ENCODE assay signal across 7 mouse cellular contexts in the genomic region with DNA sequence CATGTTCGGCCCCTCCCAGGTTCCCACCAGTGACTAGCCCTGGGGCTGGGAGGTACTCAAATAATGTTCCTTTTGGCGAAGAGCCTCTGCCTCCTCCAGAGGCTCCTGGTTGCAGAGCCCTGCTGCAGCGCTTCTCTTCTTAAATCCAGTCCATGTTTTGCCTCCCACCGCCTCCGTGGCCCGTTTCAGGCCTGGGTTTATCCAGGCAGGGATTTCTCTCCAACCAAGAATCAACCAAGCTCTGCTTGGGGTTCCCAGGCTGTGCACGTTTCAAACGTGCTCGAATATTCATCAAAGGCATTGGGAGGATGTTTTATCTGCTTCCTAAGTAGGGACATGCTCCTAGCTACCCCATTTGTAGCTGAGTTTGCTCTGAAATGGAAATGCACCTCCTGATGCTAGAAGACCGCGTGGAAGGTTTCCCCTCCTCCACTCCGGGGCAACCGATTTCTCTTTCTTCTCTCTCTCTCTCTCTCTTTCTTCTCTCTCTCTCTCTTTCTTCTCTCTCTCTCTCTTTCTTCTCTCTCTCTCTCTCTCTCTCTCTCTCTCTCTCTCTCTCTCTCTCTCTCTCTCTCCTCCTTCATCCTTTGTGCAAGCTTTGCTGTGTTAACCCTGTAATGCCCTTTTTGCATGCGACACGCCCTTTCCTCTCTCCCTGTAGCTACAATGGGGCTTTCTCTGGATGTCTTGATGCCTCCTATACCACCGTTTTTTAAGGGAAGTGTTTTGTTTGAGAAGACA. TPM values are rescaled to one million over a fixed set of nuclear protein-coding genes. Genes with fewer than 3 reads are reported as not detected.
A peak's percentile ranks its signal among the peaks of the same experiment; 100 is the strongest.
DNase-seq lines count a peak whose midpoint lies in the region; ATAC-seq and TF ChIP-seq lines count a peak whose summit lies in the region.

No protein-coding gene starts in this region.

- under 1% methylated on average over 16 of the region's 16 CpGs for WGBS in intestine, postnatal 0 days
- 1% methylated on average over 16 of the region's 16 CpGs for WGBS in midbrain, embryonic 12.5 days
- WGBS in small intestine, adult 2 months: 2% methylated on average over 16 of the region's 16 CpGs

- H3K9me3 ChIP-seq in intestine, postnatal 0 days (ENCODE audit: control insufficient read depth): no peaks in the 10 kb centered on the region
- H3K9me3 ChIP-seq in midbrain, embryonic 12.5 days: 0 out of 2 replicates have a peak, but pooled peaks cover 7% of the 10 kb centered on the region

- no peak overlapping the region for H3K27ac ChIP-seq in intestine, postnatal 0 days (ENCODE audit: low read depth, low read length)
- peak overlapping the region; percentile 95 for H3K27ac ChIP-seq in midbrain, embryonic 12.5 days (replicated peaks)
- no peak overlapping the region for H3K27ac ChIP-seq in small intestine, adult 2 months (ENCODE audit: insufficient read depth, low read depth, low read length)

- peak overlapping the region; percentile 65 for H3K4me2 ChIP-seq in intestine, postnatal 0 days (replicated peaks; ENCODE audit: low read depth)
- peak overlapping the region; percentile 54 for H3K4me2 ChIP-seq in midbrain, embryonic 12.5 days (replicated peaks)

- H3K4me3 ChIP-seq in intestine, postnatal 0 days (ENCODE audit: low read depth, low read length): peak overlapping the region; percentile 46
- H3K4me3 ChIP-seq in midbrain, embryonic 12.5 days: peak overlapping the region; percentile 40
- H3K4me3 ChIP-seq in small intestine, adult 2 months (ENCODE audit: low read depth, low read length): peak overlapping the region; percentile 48

- no peaks in the 10 kb centered on the region for H3K36me3 ChIP-seq in intestine, postnatal 0 days (ENCODE audit: control insufficient read depth, insufficient read depth)
- no peaks in the 10 kb centered on the region for H3K36me3 ChIP-seq in midbrain, embryonic 12.5 days
- no peaks in the 10 kb centered on the region for H3K36me3 ChIP-seq in small intestine, adult 2 months (ENCODE audit: control insufficient read depth, insufficient read depth, low read length)

- TF ChIP-seq CTCF in intestine, postnatal 0 days (IDR thresholded peaks at IDR 0.05; ENCODE audit: low read depth): no peak
- no peak for TF ChIP-seq CTCF in small intestine, adult 2 months (IDR thresholded peaks at IDR 0.05; ENCODE audit: extremely low read depth, insufficient read length, insufficient replicate concordance, low read depth, low read length)

- peak; percentile 69 to 73 for DNase-seq in adrenal gland, adult 18-20 months (ENCODE audit: low spot score in 2 of 2)
- peak; percentile 96 for DNase-seq in embryo, embryonic 11 days
- DNase-seq in gonadal fat pad, adult 2 months (ENCODE audit: low read depth): peak; percentile 83
- DNase-seq in left cerebral cortex, postnatal 4 days: peak; percentile 87

- H3K27me3 ChIP-seq in intestine, postnatal 0 days (replicated peaks; ENCODE audit: control insufficient read depth, insufficient read depth, low read length): no peaks in the 10 kb centered on the region
- H3K27me3 ChIP-seq in midbrain, embryonic 12.5 days: no peaks in the 10 kb centered on the region
- no peaks in the 10 kb centered on the region for H3K27me3 ChIP-seq in small intestine, adult 2 months (ENCODE audit: control insufficient read depth, insufficient read depth, low read length)

- H3K4me1 ChIP-seq in intestine, postnatal 0 days (replicated peaks; ENCODE audit: control insufficient read depth, insufficient read depth, low read length): peaks cover 5% of the 10 kb centered on the region; the same call in 1 of the 2 replicates
- H3K4me1 ChIP-seq in midbrain, embryonic 12.5 days: peaks cover 28% of the 10 kb centered on the region
- H3K4me1 ChIP-seq in small intestine, adult 2 months (ENCODE audit: control insufficient read depth, insufficient read depth, insufficient read length, low read length): no peaks in the 10 kb centered on the region

- no peak for TF ChIP-seq POLR2A in small intestine, adult 2 months (IDR thresholded peaks at IDR 0.05; ENCODE audit: low read depth, low read length)

- 0 out of 2 replicates have a peak overlapping the region, but pooled peaks have one; percentile 8 for H3K9ac ChIP-seq in intestine, postnatal 0 days (ENCODE audit: low read depth, low read length)
- peak overlapping the region; percentile 57 for H3K9ac ChIP-seq in midbrain, embryonic 12.5 days (replicated peaks)

- ATAC-seq in intestine, postnatal 0 days: peak; percentile 76
- peak; percentile 96 for ATAC-seq in midbrain, embryonic 12.5 days (ENCODE audit: low FRiP score, low read depth)

- intact Hi-C loops in left cerebral cortex, postnatal 4 days (cut with DNase I): no loop called here

RNA-seq across cellular contexts. Expression of a gene that starts 40.2 kb away (rescaled TPM):
- total RNA-seq in adrenal gland, adult 18-20 months (2021): not detected
- not detected in 2 replicates for polyA plus RNA-seq in gonadal fat pad, adult 2 months (2012; rRNA removed)
- polyA plus RNA-seq in intestine, postnatal 0 days (2015; fragmentation: Nextera tagmentation; extraction: Ambion mirVana): not detected in 2 replicates
- total RNA-seq in left cerebral cortex, postnatal 4 days (2021): not detected
- polyA plus RNA-seq in midbrain, embryonic 12.5 days (2016; fragmentation: Nextera tagmentation; extraction: Ambion mirVana): not detected in 2 replicates
- not detected in 2 replicates for polyA plus RNA-seq in small intestine, adult 2 months (2012; rRNA removed)
